29 mouse cellular contexts compared by ENCODE assay signal in the genomic region with DNA sequence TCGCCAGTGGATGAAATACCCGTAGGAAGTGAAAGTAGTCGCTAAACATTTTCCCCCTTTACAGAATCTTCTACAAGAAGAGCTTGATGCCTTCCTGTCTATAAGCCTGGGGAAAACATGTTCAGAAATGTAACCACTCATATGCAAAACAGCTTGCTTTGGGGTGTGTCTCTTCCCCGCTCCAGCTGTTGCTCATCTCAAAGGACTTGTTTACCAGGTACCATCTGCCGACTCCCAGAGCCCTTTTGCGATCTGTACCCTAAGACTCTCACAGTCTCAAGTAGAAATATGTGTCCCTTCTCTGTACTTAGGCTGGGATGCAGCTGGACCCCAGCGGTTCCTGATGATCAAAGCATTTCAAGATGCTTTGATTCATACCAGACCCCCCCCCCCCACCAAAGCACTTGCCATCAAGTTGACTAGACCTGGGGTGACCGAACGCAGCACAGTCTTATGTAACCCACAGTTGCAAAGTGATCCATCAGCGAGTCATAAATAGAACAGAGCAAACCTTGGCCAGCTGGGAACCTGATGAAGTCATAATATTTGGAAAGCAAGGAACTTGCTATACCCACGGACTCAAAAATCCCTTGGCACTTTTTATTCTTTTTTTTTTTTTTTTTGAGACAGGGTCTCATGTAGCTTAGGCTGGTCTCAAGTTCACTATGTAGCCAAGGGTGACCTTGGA.
DNase-seq lines count a peak whose midpoint lies in the region; ATAC-seq and TF ChIP-seq lines count a peak whose summit lies in the region.
"Had no signal": no experiment of that assay in that cellular context is flagged by ENCODE, and none has a peak within 500 bp of the region (broad histone marks: within the 10 kb centered on the region; RNA-seq: fewer than 3 reads in every experiment).

No protein-coding gene starts in this region.

- dilution Hi-C loops in CH12.LX (cut with MboI; ENCODE audit: extremely low pct_ligation_motif_present, extremely low pct_unique_long_range_greater_than_20kb, low sequenced_read_pairs) = no loop called here

- H3K4me1 ChIP-seq in CH12.LX (ENCODE audit: control insufficient read depth in 1 of 2, insufficient read depth in 2 of 2) = peaks cover 0 to 2% of the 10 kb centered on the region in 2 experiments; a peak in 1 of 4 replicates
- H3K4me1 ChIP-seq in forebrain, embryonic 10.5 days = peaks cover 27% of the 10 kb centered on the region
- H3K4me1 ChIP-seq: embryonic facial prominence, embryonic 15.5 days; heart, embryonic 10.5 days; limb, embryonic 13.5 days had no signal

- no peak for DNase-seq in frontal cortex, postnatal 14 days (ENCODE audit: low spot score in 2 of 2)
- DNase-seq in layer of hippocampus, adult 2 months (ENCODE audit: low spot score in 2 of 2) = peak; percentile 15 to 41
- DNase-seq in layer of hippocampus, postnatal 14 days (ENCODE audit: low spot score in 2 of 2) = no peak
- no peak for DNase-seq in CH12.LX (ENCODE audit: extremely low read depth)
- DNase-seq in brain, adult 2 months (ENCODE audit: low read depth, low spot score) = peak; percentile 66
- DNase-seq in forebrain, embryonic 10.5 days (ENCODE audit: extremely low spot score, low spot score) = no peak
- DNase-seq in kidney, adult 11 months = no peak
- DNase-seq: adrenal gland, postnatal 10 days; cerebellum, adult 11-12 months; cerebellum, adult 9-11 months; kidney, adult 2 months; kidney, postnatal 36 days; liver, postnatal 0 days; lung, postnatal 36 days; spleen, adult 18-20 months; thymus, adult 18-20 months; thymus, postnatal 25 days had no signal

- H3K4me2 ChIP-seq in CH12.LX (ENCODE audit: insufficient read depth, low read depth, poor library complexity, severe bottlenecking) = peak overlapping the region; percentile 16; the same call in 1 of the 2 replicates
- H3K4me2 ChIP-seq: embryonic facial prominence, embryonic 15.5 days; forebrain, embryonic 13.5 days; heart, embryonic 15.5 days; limb, embryonic 13.5 days; liver, embryonic 11.5 days; midbrain, embryonic 11.5 days; neural tube, embryonic 12.5 days had no signal

- TF ChIP-seq POLR2A in CH12.LX (IDR thresholded peaks at IDR 0.05; ENCODE audit: low read depth, low read length) = no peak

- H3K4me3 ChIP-seq in layer of hippocampus, adult 2 months = no peak overlapping the region
- no peak overlapping the region for H3K4me3 ChIP-seq in CH12.LX (replicated peaks in 1 of 3; ENCODE audit: low read depth in 2 of 3, low read length in 2 of 3, poor library complexity in 1 of 3)
- H3K4me3 ChIP-seq in forebrain, embryonic 10.5 days = no peak overlapping the region
- H3K4me3 ChIP-seq: embryonic facial prominence, embryonic 15.5 days; forebrain, embryonic 13.5 days; heart, embryonic 10.5 days; heart, embryonic 15.5 days; limb, embryonic 13.5 days; myocyte; neural tube, embryonic 12.5 days had no signal

- no peak for TF ChIP-seq CTCF in layer of hippocampus, adult 2 months (conservative IDR thresholded peaks at IDR 0.05)
- no peak for TF ChIP-seq CTCF in CH12.LX (conservative IDR thresholded peaks at IDR 0.05 in 1 of 2, IDR thresholded peaks at IDR 0.05 in 1 of 2; ENCODE audit: low read depth in 2 of 2, low read length in 2 of 2)

- no peaks in the 10 kb centered on the region for H3K79me2 ChIP-seq in CH12.LX (replicated peaks; ENCODE audit: control insufficient read depth, extremely low read depth, insufficient read depth, poor library complexity, severe bottlenecking)

- H3K27ac ChIP-seq in layer of hippocampus, adult 2 months = peak overlapping the region; percentile 61; the same call in 1 of the 2 replicates
- no peak overlapping the region for H3K27ac ChIP-seq in CH12.LX (ENCODE audit: insufficient read depth, low read depth)
- H3K27ac ChIP-seq in forebrain, embryonic 10.5 days = no peak overlapping the region
- H3K27ac ChIP-seq: embryonic facial prominence, embryonic 15.5 days; forebrain, embryonic 13.5 days; heart, embryonic 10.5 days; heart, embryonic 15.5 days; limb, embryonic 13.5 days; neural tube, embryonic 12.5 days had no signal

- TF ChIP-seq EP300 in CH12.LX (IDR thresholded peaks at IDR 0.05; ENCODE audit: low read length) = no peak

- H3K9me3 ChIP-seq in CH12.LX (replicated peaks; ENCODE audit: low read length) = no peaks in the 10 kb centered on the region
- H3K9me3 ChIP-seq in forebrain, embryonic 10.5 days = no peaks in the 10 kb centered on the region
- H3K9me3 ChIP-seq: embryonic facial prominence, embryonic 15.5 days; forebrain, embryonic 13.5 days; heart, embryonic 10.5 days; heart, embryonic 15.5 days; limb, embryonic 13.5 days; neural tube, embryonic 12.5 days had no signal

- peaks cover 86% of the 10 kb centered on the region for H3K27me3 ChIP-seq in CH12.LX (replicated peaks)
- H3K27me3 ChIP-seq in forebrain, embryonic 10.5 days (ENCODE audit: poor library complexity, severe bottlenecking) = no peaks in the 10 kb centered on the region
- H3K27me3 ChIP-seq: embryonic facial prominence, embryonic 15.5 days; forebrain, embryonic 13.5 days; heart, embryonic 15.5 days; limb, embryonic 13.5 days; neural tube, embryonic 12.5 days had no signal

- no peak for TF ChIP-seq RAD21 in CH12.LX (IDR thresholded peaks at IDR 0.05; ENCODE audit: low read depth, low read length)

- H3K9ac ChIP-seq in CH12.LX (ENCODE audit: insufficient read depth, low read depth) = no peak overlapping the region
- H3K9ac ChIP-seq: embryonic facial prominence, embryonic 15.5 days; forebrain, embryonic 13.5 days; heart, embryonic 15.5 days; limb, embryonic 13.5 days; liver, postnatal 0 days; neural tube, embryonic 12.5 days had no signal

- 95% methylated on average over 11 of the region's 11 CpGs for WGBS in forebrain, embryonic 10.5 days

- peak; percentile 47 for ATAC-seq in frontal cortex, adult (ENCODE audit: low TSS enrichment)
- ATAC-seq: activated CD4-positive, CD25-positive, alpha-beta regulatory T cell, adult 4 months; forebrain, embryonic 13.5 days; hindbrain, embryonic 16.5 days; liver, postnatal 0 days had no signal

- H3K36me3 ChIP-seq in CH12.LX (replicated peaks in 1 of 2; ENCODE audit: control insufficient read depth in 1 of 2, insufficient read depth in 1 of 2, low read length in 1 of 2) = no peaks in the 10 kb centered on the region
- H3K36me3 ChIP-seq in forebrain, embryonic 10.5 days (replicated peaks) = no peaks in the 10 kb centered on the region
- H3K36me3 ChIP-seq: embryonic facial prominence, embryonic 15.5 days; heart, embryonic 10.5 days; heart, embryonic 15.5 days; limb, embryonic 13.5 days; neural tube, embryonic 12.5 days had no signal

- in situ Hi-C loops in CH12.LX (cut with MboI; ENCODE audit: low pct_ligation_motif_present, low pct_unique_long_range_greater_than_20kb, low sequenced_read_pairs) = no loop called here

TF ChIP-seq in CH12.LX, 34 proteins besides CTCF, POLR2A, EP300 and RAD21:
- TF ChIP-seq SIN3A (IDR thresholded peaks at IDR 0.05; ENCODE audit: low read length) (no peak), PAX5 (IDR thresholded peaks at IDR 0.05; ENCODE audit: low read length) (no peak), ZC3H11A (IDR thresholded peaks at IDR 0.05; ENCODE audit: low read depth, low read length) (no peak), GABPA (IDR thresholded peaks at IDR 0.05; ENCODE audit: insufficient replicate concordance, low read depth, low read length) (no peak), CHD1 (IDR thresholded peaks at IDR 0.05; ENCODE audit: low read depth, low read length) (no peak), HCFC1 (IDR thresholded peaks at IDR 0.05; ENCODE audit: low read depth, low read length) (no peak), E2F4 (IDR thresholded peaks at IDR 0.05; ENCODE audit: insufficient replicate concordance, low read depth, low read length) (no peak)

Comparison
In these comparisons a context has a peak if more than half of its experiments do, and no peak if none do; other contexts are left out.
1. DNase-seq: peak in layer of hippocampus, adult 2 months (2 of 2) and brain, adult 2 months (single experiment); none in frontal cortex, postnatal 14 days (0 of 2), layer of hippocampus, postnatal 14 days (0 of 2), CH12.LX (single experiment), forebrain, embryonic 10.5 days (single experiment) and kidney, adult 11 months (single experiment).